Mouse (Mus musculus) olfactory bulb, adult 2 months (tissue): ENCODE results near the gene Erbb4.

Experiments used
- CTCF ChIP-seq: fragments of 200-500 bp; IDR thresholded peaks from 2 replicates; pipeline ENCODE4 v1.5.1; 2012; ENCODE audit warnings: low read depth, mild to moderate bottlenecking, low read length, moderate library complexity; ENCODE audit not compliant: insufficient read depth
- POLR2A ChIP-seq: fragments of 200-500 bp; IDR thresholded peaks from 2 replicates; pipeline ENCODE4 v1.6.1; 2012; ENCODE audit warnings: mild to moderate bottlenecking, low read depth, low read length, moderate library complexity; ENCODE audit not compliant: insufficient read depth

- no peak for TF ChIP-seq POLR2A
- TF ChIP-seq CTCF = no peak
These were observed 129.3 kb downstream of the Erbb4 start for GRCm38 (mm10) chr1:68978571-68978970.
